Comparison of ENCODE assay signal across 8 mouse cellular contexts in the genomic region with DNA sequence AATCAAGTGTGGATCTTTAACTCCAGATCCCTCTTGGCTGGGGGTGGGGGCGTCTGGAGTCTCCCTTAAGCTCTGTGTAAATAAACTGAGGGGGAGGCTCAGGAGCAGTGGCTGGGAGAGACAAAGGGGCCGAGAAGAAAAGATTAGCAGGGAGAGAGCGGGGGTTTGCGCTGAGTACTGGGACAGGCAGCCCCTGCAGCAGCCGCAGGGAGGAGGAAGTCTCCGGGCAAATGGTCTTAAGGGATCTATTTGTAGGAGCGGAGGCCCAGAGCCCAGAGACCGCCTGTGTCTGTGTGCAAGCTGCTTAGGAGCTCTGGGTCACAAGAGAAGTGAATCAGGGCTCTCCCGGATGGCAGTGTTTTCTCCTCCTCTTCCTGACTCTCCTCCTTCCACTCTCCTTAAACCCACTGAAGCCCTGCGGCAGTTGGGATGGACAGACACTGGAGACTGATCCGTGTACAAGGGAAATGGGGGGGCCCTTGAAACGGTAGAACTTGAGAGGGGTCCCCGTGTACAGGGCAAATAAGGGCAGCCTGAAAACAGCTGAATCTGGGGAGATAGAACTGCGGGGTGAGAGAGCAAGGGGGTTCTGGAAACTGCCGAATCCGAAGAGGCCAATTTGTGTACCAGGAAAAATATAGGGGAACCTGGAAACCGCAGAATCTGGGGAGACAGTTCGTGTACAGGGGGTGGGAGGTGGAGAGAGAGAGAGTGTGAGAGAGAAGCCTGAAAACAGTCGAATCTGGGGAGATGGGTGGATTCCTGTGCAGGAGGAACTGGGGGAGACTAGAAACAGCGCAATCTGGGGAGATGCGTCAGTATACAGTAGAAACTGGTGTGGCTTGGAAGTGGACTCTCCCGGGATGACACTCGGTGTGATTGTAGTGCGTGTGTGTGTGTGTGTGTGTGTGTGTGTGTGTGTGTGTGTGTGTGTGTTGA. TPM values are rescaled to one million over a fixed set of nuclear protein-coding genes. Genes with fewer than 3 reads are reported as not detected.
DNase-seq lines count a peak whose midpoint lies in the region; ATAC-seq and TF ChIP-seq lines count a peak whose summit lies in the region.

No protein-coding gene starts in this region.

- H3K27ac ChIP-seq in kidney, postnatal 0 days: no peak overlapping the region
- peak overlapping the region; percentile 100 for H3K27ac ChIP-seq in hindbrain, embryonic 14.5 days
- peak overlapping the region; percentile 99 for H3K27ac ChIP-seq in neural tube, embryonic 12.5 days

- peak overlapping the region; percentile 44; the same call in 1 of the 2 replicates for H3K9ac ChIP-seq in kidney, postnatal 0 days (ENCODE audit: low read depth, low read length)
- H3K9ac ChIP-seq in hindbrain, embryonic 14.5 days: peak overlapping the region; percentile 55
- H3K9ac ChIP-seq in neural tube, embryonic 12.5 days: peak overlapping the region; percentile 66

- no peak overlapping the region for H3K4me3 ChIP-seq in kidney, postnatal 0 days (replicated peaks; ENCODE audit: low read depth, low read length)
- no peak overlapping the region for H3K4me3 ChIP-seq in hindbrain, embryonic 14.5 days (replicated peaks; ENCODE audit: low read length)
- H3K4me3 ChIP-seq in neural tube, embryonic 12.5 days: 0 out of 2 replicates have a peak overlapping the region, but pooled peaks have one; percentile 3

- no peak for ATAC-seq in kidney, postnatal 0 days (replicated peaks; ENCODE audit: low FRiP score, low read depth)
- peak; percentile 22 for ATAC-seq in hindbrain, embryonic 14.5 days (ENCODE audit: low FRiP score)
- ATAC-seq in neural tube, embryonic 12.5 days (ENCODE audit: low FRiP score, low read depth): no peak

- H3K4me2 ChIP-seq in kidney, postnatal 0 days (ENCODE audit: low read length): peak overlapping the region; percentile 7; the same call in 1 of the 2 replicates
- peak overlapping the region; percentile 15 for H3K4me2 ChIP-seq in hindbrain, embryonic 14.5 days (replicated peaks)
- peak overlapping the region; percentile 50 for H3K4me2 ChIP-seq in neural tube, embryonic 12.5 days (replicated peaks)

- no peaks in the 10 kb centered on the region for H3K9me3 ChIP-seq in kidney, postnatal 0 days (replicated peaks; ENCODE audit: low read length)
- no peaks in the 10 kb centered on the region for H3K9me3 ChIP-seq in hindbrain, embryonic 14.5 days (ENCODE audit: control insufficient read depth, low read length)
- H3K9me3 ChIP-seq in neural tube, embryonic 12.5 days: no peaks in the 10 kb centered on the region

- H3K4me1 ChIP-seq in kidney, postnatal 0 days (replicated peaks; ENCODE audit: insufficient read depth, low read length): peaks cover 6% of the 10 kb centered on the region; the same call in 1 of the 2 replicates
- peaks cover 54% of the 10 kb centered on the region for H3K4me1 ChIP-seq in hindbrain, embryonic 14.5 days (replicated peaks; ENCODE audit: control insufficient read depth, insufficient read depth, low read length)
- peaks cover 57% of the 10 kb centered on the region for H3K4me1 ChIP-seq in neural tube, embryonic 12.5 days

- no peak for TF ChIP-seq CTCF in kidney, postnatal 0 days (IDR thresholded peaks at IDR 0.05; ENCODE audit: low read depth)

- no peaks in the 10 kb centered on the region for H3K36me3 ChIP-seq in kidney, postnatal 0 days (ENCODE audit: insufficient read depth, low read length)
- no peaks in the 10 kb centered on the region for H3K36me3 ChIP-seq in hindbrain, embryonic 14.5 days (replicated peaks; ENCODE audit: control insufficient read depth, insufficient read depth)
- H3K36me3 ChIP-seq in neural tube, embryonic 12.5 days: no peaks in the 10 kb centered on the region

- no peaks in the 10 kb centered on the region for H3K27me3 ChIP-seq in kidney, postnatal 0 days (ENCODE audit: insufficient read depth, low read length)
- no peaks in the 10 kb centered on the region for H3K27me3 ChIP-seq in hindbrain, embryonic 14.5 days (ENCODE audit: control insufficient read depth, insufficient read depth, low read length)
- H3K27me3 ChIP-seq in neural tube, embryonic 12.5 days (replicated peaks): no peaks in the 10 kb centered on the region

- 18% methylated on average over 24 of the region's 24 CpGs for WGBS in kidney, postnatal 0 days
- 3% methylated on average over 24 of the region's 24 CpGs for WGBS in hindbrain, embryonic 14.5 days
- 4% methylated on average over 24 of the region's 24 CpGs for WGBS in neural tube, embryonic 12.5 days

- DNase-seq in kidney, postnatal 0 days (ENCODE audit: low spot score): peak; percentile 74
- no peak for DNase-seq in kidney, postnatal 14 days
- peak; percentile 84 for DNase-seq in embryo, embryonic 10.5 days (ENCODE audit: low spot score)
- DNase-seq in hindbrain, embryonic 14.5 days (ENCODE audit: low spot score): peak; percentile 52
- no peak for DNase-seq in natural killer cell, adult 2 months (ENCODE audit: low spot score in 2 of 2)
- DNase-seq in adrenal gland, adult (ENCODE audit: inconsistent age in 2 of 2, low spot score in 1 of 2): no peak
- no peak for DNase-seq in kidney, adult 18-20 months

RNA-seq across cellular contexts. Expression of gene Copz2, which starts 23.0 kb away (rescaled TPM):
- 125 TPM in 2 replicates for polyA plus RNA-seq in kidney, postnatal 0 days (2015; fragmentation: Nextera tagmentation; extraction: Ambion mirVana)
- 23.1 and 29.7 TPM in 2 replicates for polyA plus RNA-seq in hindbrain, embryonic 14.5 days (2014; fragmentation: Nextera tagmentation; extraction: Ambion mirVana)
- polyA plus RNA-seq in neural tube, embryonic 12.5 days (2016; fragmentation: Nextera tagmentation; extraction: Ambion mirVana): 41.4 and 46.9 TPM in 2 replicates

RNA-seq across cellular contexts. Expression of gene Nfe2l1, which starts 42.9 kb away (rescaled TPM):
- polyA plus RNA-seq in kidney, postnatal 0 days (2015; fragmentation: Nextera tagmentation; extraction: Ambion mirVana): 77.3 and 88.0 TPM in 2 replicates
- 49.3 and 54.7 TPM in 2 replicates for polyA plus RNA-seq in hindbrain, embryonic 14.5 days (2014; fragmentation: Nextera tagmentation; extraction: Ambion mirVana)
- polyA plus RNA-seq in neural tube, embryonic 12.5 days (2016; fragmentation: Nextera tagmentation; extraction: Ambion mirVana): 75.5 and 79.5 TPM in 2 replicates

RNA-seq across cellular contexts. Expression of gene Cdk5rap3, which starts 43.6 kb away (rescaled TPM):
- 77.8 and 81.6 TPM in 2 replicates for polyA plus RNA-seq in kidney, postnatal 0 days (2015; fragmentation: Nextera tagmentation; extraction: Ambion mirVana)
- polyA plus RNA-seq in hindbrain, embryonic 14.5 days (2014; fragmentation: Nextera tagmentation; extraction: Ambion mirVana): 74.0 and 77.8 TPM in 2 replicates
- polyA plus RNA-seq in neural tube, embryonic 12.5 days (2016; fragmentation: Nextera tagmentation; extraction: Ambion mirVana): 99.3 and 103 TPM in 2 replicates

RNA-seq across cellular contexts. Expression of gene Prr15l, which starts 55.2 kb away (rescaled TPM):
- 76.5 and 88.2 TPM in 2 replicates for polyA plus RNA-seq in kidney, postnatal 0 days (2015; fragmentation: Nextera tagmentation; extraction: Ambion mirVana)
- 0.16 TPM in 2 replicates for polyA plus RNA-seq in hindbrain, embryonic 14.5 days (2014; fragmentation: Nextera tagmentation; extraction: Ambion mirVana)
- polyA plus RNA-seq in neural tube, embryonic 12.5 days (2016; fragmentation: Nextera tagmentation; extraction: Ambion mirVana): 0.05 and 0.61 TPM in 2 replicates

Comparison
In these comparisons a context has a peak if more than half of its experiments do, and no peak if none do; other contexts are left out.
1. DNase-seq: peak in kidney, postnatal 0 days (single experiment), embryo, embryonic 10.5 days (single experiment) and hindbrain, embryonic 14.5 days (single experiment); none in kidney, postnatal 14 days (single experiment), natural killer cell, adult 2 months (0 of 2), adrenal gland, adult (0 of 2) and kidney, adult 18-20 months (single experiment).
2. Peak in every context shown above with its lines, with median percentiles within 50 percentile points of each other: H3K4me2 ChIP-seq and H3K9ac ChIP-seq.